Mouse (Mus musculus): ENCODE data around the gene Tbx19.

Gene Tbx19

DNA sequence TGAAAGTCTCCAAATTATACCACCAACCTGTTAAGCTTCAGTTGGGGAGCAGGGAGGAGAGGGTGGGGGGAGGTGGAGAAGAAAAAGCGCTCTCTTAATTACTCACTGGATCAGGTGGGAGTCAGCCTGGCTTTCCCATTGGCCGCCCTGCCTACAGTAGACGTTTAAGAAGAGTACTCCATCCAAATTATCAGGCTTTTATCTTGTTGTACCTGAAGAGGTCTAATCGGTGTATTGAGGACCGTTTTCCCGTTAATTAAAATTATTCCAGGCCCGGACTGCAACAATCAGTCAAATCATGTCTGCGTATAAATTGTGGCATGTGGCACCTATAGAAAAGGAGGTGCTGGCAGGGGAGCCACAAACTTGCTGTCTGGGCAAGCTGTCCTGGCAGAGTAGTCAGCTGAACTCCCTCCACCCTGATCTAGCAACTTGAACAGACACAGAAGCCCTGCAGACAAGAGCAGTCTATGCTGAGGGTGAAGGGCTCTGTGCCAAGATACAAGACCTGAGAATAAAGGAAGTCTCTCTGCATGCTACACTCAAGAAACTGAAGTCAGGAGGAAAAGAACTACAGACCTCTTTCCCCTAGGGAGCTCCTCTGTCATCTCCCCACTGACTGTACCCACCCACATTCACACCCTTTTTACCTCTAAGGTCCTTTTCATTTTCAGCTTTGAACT, at the start of gene Tbx19:
Gene Tbx19, minus strand, starts transcription at position 51 of the 683 bp plus-strand sequence.
- DNase-seq: no peak

DNA sequence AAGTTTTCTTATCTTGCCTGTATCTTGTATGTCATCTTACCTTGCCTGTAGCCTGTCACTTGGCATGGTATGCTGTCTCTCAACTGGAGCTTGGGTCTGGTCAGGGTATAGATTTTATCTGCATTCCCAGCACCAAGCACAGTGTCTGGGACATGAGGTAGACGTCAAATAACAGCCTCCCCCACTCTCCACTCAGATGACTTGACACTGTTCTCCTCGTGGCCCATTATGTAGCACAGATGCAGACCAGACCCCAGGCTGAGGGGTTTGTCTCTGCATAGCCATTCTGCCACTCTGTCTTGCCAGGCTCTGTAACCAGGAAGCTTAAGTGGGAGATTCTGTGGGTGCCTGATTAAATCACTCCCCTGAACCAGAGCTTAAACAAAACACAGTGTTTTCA, 45.0 kb upstream of the Tbx19 start:
- DNase-seq: no peak

GRCm38 (mm10) chr1:165203488-165204035, 43.0 kb upstream of the Tbx19 start:
- DNase-seq: no peak

DNA sequence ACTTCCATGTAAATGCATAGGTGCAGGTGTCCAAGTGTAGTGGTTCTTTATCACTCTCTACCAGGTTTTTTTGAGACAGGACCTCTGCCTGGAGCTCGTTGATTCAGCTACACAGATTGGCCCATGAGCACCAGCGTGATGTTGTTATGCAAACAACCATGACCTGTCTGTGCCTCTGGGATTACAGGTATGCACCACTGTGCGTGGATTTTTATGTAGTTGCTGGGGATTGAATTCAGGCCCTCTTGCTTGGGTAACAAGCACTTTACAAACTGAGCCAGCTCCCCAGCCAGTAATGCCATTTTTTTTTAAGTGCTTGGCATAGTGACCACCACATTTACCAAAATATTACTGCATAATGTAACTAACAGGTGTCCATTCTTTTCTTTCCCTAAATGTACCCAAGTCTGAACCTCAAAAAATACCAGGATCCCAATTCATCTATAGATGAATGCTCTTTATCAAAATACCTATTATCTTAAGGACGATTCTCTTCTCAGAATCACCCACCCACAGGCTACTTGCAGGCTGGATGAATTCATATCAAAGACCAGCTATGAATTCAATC, 41.0 kb upstream of the Tbx19 start:
- DNase-seq: no peak

GRCm38 (mm10) chr1:165200748-165201147, 40.2 kb upstream of the Tbx19 start:
- no peak for DNase-seq

DNA sequence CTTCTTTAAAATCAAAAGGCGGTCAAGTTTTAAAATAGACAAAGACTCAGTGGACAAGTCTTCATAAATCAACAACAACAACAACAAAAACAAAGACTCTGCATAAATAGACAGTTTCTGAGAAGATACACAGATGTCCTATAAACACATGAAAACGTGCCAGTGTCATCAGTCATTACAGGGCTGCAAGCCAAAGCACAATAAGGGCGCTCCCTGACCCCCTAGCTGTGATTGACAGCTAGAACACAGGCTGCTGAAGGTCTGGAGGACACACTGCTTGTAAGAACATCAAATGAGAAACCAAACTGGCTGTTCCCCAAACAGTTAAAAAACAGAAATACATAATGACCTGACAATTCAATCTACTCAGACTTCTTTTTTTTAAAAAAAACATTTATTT, 39.1 kb upstream of the Tbx19 start:
- DNase-seq: no peak

GRCm38 (mm10) chr1:165198951-165199350, 38.4 kb upstream of the Tbx19 start:
- no peak for DNase-seq

DNA sequence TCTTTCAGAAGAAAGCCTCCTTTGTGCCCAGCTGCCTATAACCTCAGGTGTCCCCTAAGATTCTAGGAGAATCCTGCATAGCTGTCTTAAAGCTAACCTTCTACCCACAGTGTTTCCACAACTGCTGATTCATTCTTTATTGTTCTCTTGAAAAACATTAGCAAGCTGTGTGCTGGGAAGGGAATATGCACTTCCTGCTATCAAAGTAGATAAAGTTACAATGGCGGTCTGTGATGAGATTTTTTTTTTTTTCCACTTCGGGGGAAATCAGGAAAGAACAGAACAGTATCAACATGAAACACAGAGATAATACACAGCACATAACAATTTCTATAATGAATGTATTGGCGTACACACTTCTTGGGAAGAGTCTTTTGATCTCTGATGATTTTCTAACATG, 37.3 kb upstream of the Tbx19 start:
- DNase-seq: no peak

- DNase-seq: no peak
These were observed 34.9 kb upstream of the Tbx19 start for GRCm38 (mm10) chr1:165195396-165195960.

DNA sequence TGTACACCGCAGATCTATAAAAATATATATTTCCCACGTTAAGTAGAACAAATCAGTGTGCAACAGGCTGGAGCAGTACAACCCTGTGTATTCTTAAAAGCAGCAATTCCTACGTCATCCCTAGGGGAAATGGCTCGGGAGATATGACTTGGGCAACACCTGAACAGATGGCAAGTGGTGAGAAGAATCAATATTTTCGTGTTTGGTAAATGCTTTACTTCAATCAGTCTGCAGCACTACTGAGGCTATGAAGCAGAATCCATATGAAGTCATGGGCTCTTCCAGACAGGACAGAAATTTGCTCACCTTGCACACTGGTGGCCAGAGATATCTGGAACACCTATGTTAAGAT, 34.1 kb upstream of the Tbx19 start:
- no peak for DNase-seq

DNA sequence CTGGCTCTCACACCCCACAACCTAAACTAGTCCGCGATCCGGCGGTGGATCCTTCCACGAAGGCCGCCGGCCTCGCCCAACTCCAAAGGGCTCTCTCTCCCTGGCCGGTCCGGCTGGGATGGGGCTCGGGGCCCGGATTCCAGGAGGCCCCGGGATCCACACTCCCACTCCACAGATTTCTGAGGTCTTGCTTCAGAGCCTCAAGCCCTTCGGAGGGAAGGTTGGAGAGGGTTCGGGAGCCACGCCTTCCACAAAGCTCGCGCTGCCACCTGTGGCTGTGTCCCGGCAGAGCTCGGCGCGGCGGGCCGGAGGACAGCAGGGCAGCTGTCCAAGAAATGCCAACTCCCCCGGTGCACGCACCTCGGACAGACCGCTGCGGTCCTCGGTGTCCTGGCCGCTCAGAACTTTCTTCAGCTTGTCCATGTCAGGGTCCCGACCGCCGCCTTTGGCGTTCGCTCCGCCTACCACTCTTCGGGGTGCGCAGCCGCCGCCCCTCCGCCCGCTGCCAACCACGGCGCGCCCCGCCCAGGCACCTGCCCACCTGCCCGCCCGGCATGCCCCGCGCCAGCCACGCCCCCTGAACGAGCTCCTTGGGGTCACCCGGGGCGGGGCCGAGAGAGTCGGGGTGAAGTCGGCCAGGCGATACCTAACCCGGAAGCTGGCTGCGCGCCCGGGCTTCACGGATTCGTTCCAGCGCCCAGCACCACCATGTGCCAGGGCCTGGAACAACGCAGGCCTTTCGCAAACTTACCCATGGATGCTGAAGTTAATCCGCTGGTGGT, 33.5 kb upstream of the Tbx19 start, which contains the start of gene Sft2d2:
Gene Sft2d2, minus strand, starts transcription at position 559 of the 782 bp plus-strand sequence.
- peak; percentile 97 to 98 for DNase-seq

GRCm38 (mm10) chr1:165193426-165193825, 32.9 kb upstream of the Tbx19 start:
- DNase-seq: no peak

GRCm38 (mm10) chr1:165192714-165193264, 32.2 kb upstream of the Tbx19 start:
- no peak for DNase-seq

DNA sequence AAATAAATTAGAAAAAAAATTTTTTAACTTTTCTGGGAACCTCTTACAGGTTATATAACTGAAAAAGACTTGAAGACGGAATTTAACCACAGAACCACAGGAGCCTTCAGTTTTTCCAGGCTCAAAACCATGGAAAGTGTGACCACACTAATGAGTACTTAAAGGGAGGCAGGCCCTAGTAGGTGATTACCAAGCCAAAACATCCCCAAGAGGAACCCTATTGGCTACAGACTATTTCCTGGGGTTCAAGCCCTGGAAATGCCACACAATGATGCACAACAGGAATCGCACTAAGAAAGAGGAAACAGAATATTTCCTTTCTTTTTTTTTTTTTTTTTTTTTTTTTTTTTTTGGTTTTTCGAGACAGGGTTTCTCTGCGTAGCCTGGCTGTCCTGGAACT, 31.5 kb upstream of the Tbx19 start:
- DNase-seq: no peak

GRCm38 (mm10) chr1:165191611-165192010, 31.0 kb upstream of the Tbx19 start:
- DNase-seq: no peak

DNA sequence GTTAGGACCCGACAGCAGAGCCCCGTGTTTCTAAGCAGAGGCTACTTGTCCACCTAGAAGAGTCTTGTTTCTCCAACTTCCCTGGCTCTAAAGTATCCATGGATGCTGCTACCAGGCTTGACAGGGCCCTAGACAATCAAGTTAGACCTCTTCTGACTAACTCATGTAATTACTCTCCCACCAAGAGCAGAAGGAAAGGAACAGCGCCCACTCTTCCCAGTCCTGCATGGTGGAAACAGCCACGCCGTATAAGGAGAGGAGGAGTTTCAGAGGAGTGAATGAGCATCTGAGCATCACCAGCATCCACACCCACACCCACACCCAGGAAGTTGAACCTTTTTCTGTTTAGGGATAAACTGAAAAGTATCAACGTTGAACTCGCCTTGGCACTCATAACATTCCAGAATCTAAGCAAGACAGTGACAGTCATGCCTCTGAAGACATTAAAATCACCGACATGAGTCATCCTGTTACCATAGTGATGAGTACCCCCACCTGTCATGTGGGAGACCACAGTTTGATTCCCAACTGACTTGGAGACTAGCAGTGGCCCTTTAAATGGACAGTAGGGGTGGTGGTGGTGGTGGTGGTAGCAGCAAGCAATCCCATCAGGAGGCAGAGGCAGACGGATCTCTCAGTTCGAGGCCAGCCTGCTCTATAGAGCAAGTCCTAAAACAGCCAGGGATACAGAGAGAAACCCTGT, 30.1 kb upstream of the Tbx19 start:
- DNase-seq: no peak

GRCm38 (mm10) chr1:165190068-165190467, 29.5 kb upstream of the Tbx19 start:
- no peak for DNase-seq

GRCm38 (mm10) chr1:165188806-165189580, 28.4 kb upstream of the Tbx19 start:
- peak in 1 of 2 experiments; percentile 56 for DNase-seq

- DNase-seq: peak in 1 of 2 experiments; percentile 48
These were observed 26.8 kb upstream of the Tbx19 start for GRCm38 (mm10) chr1:165187357-165187756.

DNA sequence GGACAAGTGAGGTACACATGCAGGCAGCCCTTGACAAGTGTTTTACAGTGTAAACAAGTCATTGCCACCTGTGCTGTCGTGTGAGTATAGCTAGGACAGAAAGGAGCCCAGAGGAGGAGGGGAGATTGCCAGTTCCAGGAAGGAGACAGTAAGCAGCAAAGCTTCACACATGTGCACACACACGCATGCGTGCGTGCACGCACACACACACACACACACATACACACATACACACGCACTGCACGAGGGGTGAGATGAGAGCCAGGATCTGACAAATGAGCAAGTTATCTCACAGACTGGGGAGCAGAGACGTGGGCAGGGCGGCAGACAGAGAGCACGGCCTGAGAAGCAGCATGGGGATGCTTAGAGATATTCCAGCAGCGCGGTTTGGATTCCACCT, 25.9 kb upstream of the Tbx19 start:
- no peak for DNase-seq

GRCm38 (mm10) chr1:165185116-165185515, 24.5 kb upstream of the Tbx19 start:
- DNase-seq: no peak

DNA sequence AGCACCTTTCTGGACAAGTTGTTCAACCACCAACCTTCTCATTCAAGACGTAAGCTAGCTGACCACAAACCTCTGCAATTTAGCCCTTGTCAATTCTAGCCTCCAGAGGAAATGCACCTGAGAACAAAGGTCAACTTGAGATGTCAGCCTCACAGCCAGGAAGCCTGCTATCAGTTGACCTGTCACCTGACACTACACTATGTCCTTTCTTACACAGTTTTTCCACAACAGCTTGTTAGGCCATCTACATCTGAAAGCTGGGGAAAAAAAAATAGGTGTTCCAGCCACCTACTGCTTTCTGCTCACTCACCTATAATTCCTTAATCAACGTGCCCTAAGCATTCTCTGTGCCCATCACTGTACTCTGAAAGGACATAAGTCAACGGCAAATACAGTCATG, 23.6 kb upstream of the Tbx19 start:
- DNase-seq: no peak
